Comparison of ENCODE assay signal across 20 mouse cellular contexts in genomic region chr6:16667241-16667640, GRCm38 (mm10).
DNase-seq lines count a peak whose midpoint lies in the region; ATAC-seq and TF ChIP-seq lines count a peak whose summit lies in the region.
"Had no signal": no experiment of that assay in that cellular context is flagged by ENCODE, and none has a peak within 500 bp of the region (broad histone marks: within the 10 kb centered on the region; RNA-seq: fewer than 3 reads in every experiment).

No protein-coding gene starts in this region.

- intact Hi-C loops in gastrocnemius, postnatal 36 days (cut with DNase I) = no loop called here

- H3K27me3 ChIP-seq in hindbrain, embryonic 11.5 days (ENCODE audit: control insufficient read depth, insufficient read depth, low read length) = no peaks in the 10 kb centered on the region
- no peaks in the 10 kb centered on the region for H3K27me3 ChIP-seq in hindbrain, postnatal 0 days (ENCODE audit: insufficient read depth, low read length)
- H3K27me3 ChIP-seq in midbrain, embryonic 10.5 days (ENCODE audit: low read depth, poor library complexity, severe bottlenecking) = no peaks in the 10 kb centered on the region
- no peaks in the 10 kb centered on the region for H3K27me3 ChIP-seq in midbrain, embryonic 13.5 days
- H3K27me3 ChIP-seq: embryonic facial prominence, embryonic 13.5 days; forebrain, embryonic 15.5 days; intestine, embryonic 15.5 days; Patski had no signal

- H3K9me3 ChIP-seq in hindbrain, embryonic 11.5 days (ENCODE audit: control insufficient read depth, low read length) = no peaks in the 10 kb centered on the region
- H3K9me3 ChIP-seq in hindbrain, postnatal 0 days (ENCODE audit: low read length) = peaks cover 5% of the 10 kb centered on the region; the same call in 1 of the 2 replicates
- 0 out of 2 replicates have a peak, but pooled peaks cover 2% of the 10 kb centered on the region for H3K9me3 ChIP-seq in midbrain, embryonic 10.5 days (replicated peaks)
- H3K9me3 ChIP-seq in midbrain, embryonic 13.5 days = no peaks in the 10 kb centered on the region
- H3K9me3 ChIP-seq: embryonic facial prominence, embryonic 13.5 days; forebrain, embryonic 15.5 days; heart, embryonic 10.5 days; hindbrain, embryonic 10.5 days; intestine, embryonic 15.5 days had no signal

- peak; percentile 25 for DNase-seq in hindbrain, embryonic 11.5 days (ENCODE audit: low spot score)
- DNase-seq in hindbrain, postnatal 0 days (ENCODE audit: low spot score) = no peak
- DNase-seq in midbrain, embryonic 10.5 days (ENCODE audit: low spot score) = peak; percentile 12
- peak; percentile 73 for DNase-seq in embryo, embryonic 10 days (ENCODE audit: low spot score)
- peak; percentile 64 for DNase-seq in mesoderm, embryonic 11.5 days (ENCODE audit: low read depth, low spot score)
- DNase-seq in natural killer cell, adult 2 months (ENCODE audit: low spot score in 2 of 2) = no peak
- DNase-seq in gastrocnemius, postnatal 36 days = no peak
- DNase-seq: cerebellum, adult 11 months; liver; lung, postnatal 10 days; thymus, postnatal 36 days had no signal

- H3K9ac ChIP-seq in hindbrain, embryonic 11.5 days (ENCODE audit: low read depth, low read length) = no peak overlapping the region
- H3K9ac ChIP-seq in hindbrain, postnatal 0 days (replicated peaks; ENCODE audit: low read length) = no peak overlapping the region
- no peak overlapping the region for H3K9ac ChIP-seq in midbrain, embryonic 13.5 days (replicated peaks)
- H3K9ac ChIP-seq: embryonic facial prominence, embryonic 13.5 days; forebrain, embryonic 15.5 days; intestine, embryonic 15.5 days had no signal

- H3K4me2 ChIP-seq in hindbrain, embryonic 11.5 days (replicated peaks; ENCODE audit: low read depth, low read length) = no peak overlapping the region
- H3K4me2 ChIP-seq in hindbrain, postnatal 0 days (ENCODE audit: low read depth, low read length) = no peak overlapping the region
- no peak overlapping the region for H3K4me2 ChIP-seq in midbrain, embryonic 13.5 days (replicated peaks)
- H3K4me2 ChIP-seq: embryonic facial prominence, embryonic 13.5 days; forebrain, embryonic 15.5 days; intestine, embryonic 15.5 days had no signal

- H3K4me3 ChIP-seq in hindbrain, embryonic 11.5 days (ENCODE audit: low read depth, low read length) = no peak overlapping the region
- H3K4me3 ChIP-seq in hindbrain, postnatal 0 days (ENCODE audit: low read length) = no peak overlapping the region
- H3K4me3 ChIP-seq in midbrain, embryonic 10.5 days = no peak overlapping the region
- no peak overlapping the region for H3K4me3 ChIP-seq in midbrain, embryonic 13.5 days (replicated peaks)
- H3K4me3 ChIP-seq: embryonic facial prominence, embryonic 13.5 days; forebrain, embryonic 15.5 days; heart, embryonic 10.5 days; hindbrain, embryonic 10.5 days; intestine, embryonic 15.5 days had no signal

- no peak for TF ChIP-seq CTCF in hindbrain, postnatal 0 days (IDR thresholded peaks at IDR 0.05; ENCODE audit: low read depth)

- ATAC-seq in hindbrain, embryonic 11.5 days (ENCODE audit: low FRiP score) = peak; percentile 70
- ATAC-seq in hindbrain, postnatal 0 days = no peak
- ATAC-seq in midbrain, embryonic 13.5 days = no peak
- ATAC-seq: CD4-positive, CD25-positive, alpha-beta regulatory T cell, adult 4 months; forebrain, embryonic 15.5 days; Patski had no signal

- H3K27ac ChIP-seq in hindbrain, embryonic 11.5 days (ENCODE audit: low read depth, low read length) = no peak overlapping the region
- no peak overlapping the region for H3K27ac ChIP-seq in hindbrain, postnatal 0 days
- H3K27ac ChIP-seq in midbrain, embryonic 10.5 days (replicated peaks) = 0 out of 2 replicates have a peak overlapping the region, but pooled peaks have one; percentile 17
- H3K27ac ChIP-seq in midbrain, embryonic 13.5 days = no peak overlapping the region
- H3K27ac ChIP-seq: embryonic facial prominence, embryonic 13.5 days; forebrain, embryonic 15.5 days; heart, embryonic 10.5 days; hindbrain, embryonic 10.5 days; intestine, embryonic 15.5 days; kidney, postnatal 0 days had no signal

- H3K36me3 ChIP-seq in hindbrain, embryonic 11.5 days (ENCODE audit: control insufficient read depth, insufficient read depth, low read length) = no peaks in the 10 kb centered on the region
- no peaks in the 10 kb centered on the region for H3K36me3 ChIP-seq in hindbrain, postnatal 0 days (ENCODE audit: insufficient read depth, low read length)
- no peaks in the 10 kb centered on the region for H3K36me3 ChIP-seq in midbrain, embryonic 10.5 days
- H3K36me3 ChIP-seq in midbrain, embryonic 13.5 days = no peaks in the 10 kb centered on the region
- H3K36me3 ChIP-seq: embryonic facial prominence, embryonic 13.5 days; forebrain, embryonic 15.5 days; heart, embryonic 10.5 days; hindbrain, embryonic 10.5 days; intestine, embryonic 15.5 days had no signal

- WGBS in hindbrain, embryonic 11.5 days = 24% methylated on average over 6 of the region's 6 CpGs
- WGBS in hindbrain, postnatal 0 days = 22% methylated on average over 6 of the region's 6 CpGs
- WGBS in midbrain, embryonic 10.5 days = 48% methylated on average over 6 of the region's 6 CpGs
- 24% methylated on average over 6 of the region's 6 CpGs for WGBS in midbrain, embryonic 13.5 days

- no peaks in the 10 kb centered on the region for H3K4me1 ChIP-seq in hindbrain, embryonic 11.5 days (replicated peaks; ENCODE audit: control insufficient read depth, insufficient read depth, low read length)
- no peaks in the 10 kb centered on the region for H3K4me1 ChIP-seq in hindbrain, postnatal 0 days (ENCODE audit: insufficient read depth, low read length)
- H3K4me1 ChIP-seq in midbrain, embryonic 10.5 days = peaks cover 19% of the 10 kb centered on the region
- H3K4me1 ChIP-seq in midbrain, embryonic 13.5 days (replicated peaks) = peaks cover 5% of the 10 kb centered on the region; the same call in 1 of the 2 replicates
- H3K4me1 ChIP-seq: embryonic facial prominence, embryonic 13.5 days; forebrain, embryonic 15.5 days; heart, embryonic 10.5 days; intestine, embryonic 15.5 days had no signal

Comparison
In these comparisons a context has a peak if more than half of its experiments do, and no peak if none do; other contexts are left out.
1. DNase-seq: peak in hindbrain, embryonic 11.5 days (single experiment), midbrain, embryonic 10.5 days (single experiment), embryo, embryonic 10 days (single experiment) and mesoderm, embryonic 11.5 days (single experiment); none in hindbrain, postnatal 0 days (single experiment), natural killer cell, adult 2 months (0 of 2) and gastrocnemius, postnatal 36 days (0 of 2).